Mouse (Mus musculus) testis, adult 2 months (tissue): ENCODE results near the gene Bicd2. TPM values are rescaled to one million over a fixed set of nuclear protein-coding genes. Genes with fewer than 3 reads are reported as not detected.
A peak's percentile ranks its signal among the peaks of the same experiment; 100 is the strongest.

ENCODE experiments used
- H3K27ac ChIP-seq: fragments of 200-500 bp; 2 replicates; pipeline ENCODE4 v1.5.1; 2012; ENCODE audit warnings: low read depth, low read length; ENCODE audit not compliant: control insufficient read depth, insufficient read depth
- H3K27me3 ChIP-seq: fragments of 200-500 bp; 2 replicates; pipeline ENCODE4 v1.6.1; 2012; ENCODE audit warnings: mild to moderate bottlenecking, low read length, moderate library complexity; ENCODE audit not compliant: control insufficient read depth, insufficient read depth
- H3K36me3 ChIP-seq: fragments of 200-500 bp; 2 replicates; pipeline ENCODE4 v1.6.1; 2012; ENCODE audit warnings: mild to moderate bottlenecking, low read length; ENCODE audit not compliant: control insufficient read depth, insufficient read depth
- H3K4me1 ChIP-seq: fragments of 200-500 bp; 2 replicates; pipeline ENCODE4 v1.6.1; 2012; ENCODE audit warnings: low read length; ENCODE audit not compliant: control insufficient read depth, insufficient read depth
- H3K4me3 ChIP-seq: fragments of 200-500 bp; 2 replicates; pipeline ENCODE4 v1.5.1; 2012; ENCODE audit warnings: low read depth, mild to moderate bottlenecking, low read length, moderate library complexity, mixed read lengths; ENCODE audit not compliant: control insufficient read depth
- CTCF ChIP-seq: fragments of 200-500 bp; IDR thresholded peaks from 2 replicates; pipeline ENCODE4 v1.5.1; 2012; ENCODE audit warnings: low read depth, mild to moderate bottlenecking, inconsistent platforms, low read length, moderate library complexity; ENCODE audit not compliant: control insufficient read depth, insufficient read depth, insufficient replicate concordance
- POLR2A ChIP-seq: fragments of 200-500 bp; IDR thresholded peaks from 2 replicates; pipeline ENCODE4 v1.6.1; 2012; ENCODE audit warnings: low read depth, mild to moderate bottlenecking, inconsistent platforms, low read length, moderate library complexity; ENCODE audit not compliant: control insufficient read depth
- polyA plus RNA-seq: library from polyadenylated mRNA; depleted of rRNA; stranded (reverse); fragments of >200 nt; gene quantifications from 2 replicates; pipeline ENCODE4 v1.2.3, GENCODE M21; 2012; rRNA removed

Gene Bicd2
- polyA plus RNA-seq: 42.8 and 44.7 TPM in 2 replicates

GRCm38 (mm10) chr13:49341012-49341830 lies at the start of gene Bicd2:
Gene Bicd2 (plus strand): TSS chr13:49341585.
- H3K36me3 ChIP-seq: no peaks in the 10 kb centered on the region
- peaks cover 14% of the 10 kb centered on the region for H3K4me1 ChIP-seq
- TF ChIP-seq CTCF (no peak), POLR2A (peak; percentile 75)
- H3K27ac ChIP-seq: peak within 1 kb of the TSS; percentile 92
- peak within 1 kb of the TSS; percentile 95 for H3K4me3 ChIP-seq
- no peaks in the 10 kb centered on the region for H3K27me3 ChIP-seq

GRCm38 (mm10) chr13:49291949-49292348 lies 49.4 kb upstream of the Bicd2 start:
- Histone ChIP-seq H3K4me1 (no peaks in the 10 kb centered on the region), H3K27me3 (no peaks in the 10 kb centered on the region), H3K36me3 (no peaks in the 10 kb centered on the region), H3K27ac (no peak overlapping the region), H3K4me3 (no peak overlapping the region)
- TF ChIP-seq POLR2A: no peak
- TF ChIP-seq CTCF: no peak

- Histone ChIP-seq H3K27me3 (no peaks in the 10 kb centered on the region), H3K36me3 (no peaks in the 10 kb centered on the region), H3K4me1 (no peaks in the 10 kb centered on the region; the same call in 1 of the 2 replicates), H3K27ac (no peak overlapping the region), H3K4me3 (no peak overlapping the region)
- no peak for TF ChIP-seq CTCF
- TF ChIP-seq POLR2A: no peak
Measured at GRCm38 (mm10) chr13:49294108-49294507, 47.3 kb upstream of the Bicd2 start.

- TF ChIP-seq POLR2A (no peak), CTCF (no peak)
- Histone ChIP-seq H3K36me3 (no peaks in the 10 kb centered on the region), H3K27ac (no peak overlapping the region), H3K4me1 (no peaks in the 10 kb centered on the region; the same call in 1 of the 2 replicates), H3K27me3 (no peaks in the 10 kb centered on the region), H3K4me3 (no peak overlapping the region)
Measured at GRCm38 (mm10) chr13:49296270-49296669, 45.1 kb upstream of the Bicd2 start.

GRCm38 (mm10) chr13:49298514-49299381 lies 42.6 kb upstream of the Bicd2 start:
- no peaks in the 10 kb centered on the region; the same call in 1 of the 2 replicates for H3K4me1 ChIP-seq
- no peaks in the 10 kb centered on the region for H3K27me3 ChIP-seq
- H3K36me3 ChIP-seq: no peaks in the 10 kb centered on the region
- no peak overlapping the region for H3K27ac ChIP-seq
- TF ChIP-seq CTCF (no peak), POLR2A (no peak)
- no peak overlapping the region for H3K4me3 ChIP-seq

- Histone ChIP-seq H3K4me1 (no peaks in the 10 kb centered on the region; the same call in 1 of the 2 replicates), H3K27ac (no peak overlapping the region), H3K4me3 (no peak overlapping the region), H3K36me3 (no peaks in the 10 kb centered on the region), H3K27me3 (no peaks in the 10 kb centered on the region)
- TF ChIP-seq CTCF: no peak
- no peak for TF ChIP-seq POLR2A
Measured at GRCm38 (mm10) chr13:49300771-49301170, 40.6 kb upstream of the Bicd2 start.

- H3K4me3 ChIP-seq: no peak overlapping the region
- H3K27me3 ChIP-seq: no peaks in the 10 kb centered on the region
- no peaks in the 10 kb centered on the region for H3K36me3 ChIP-seq
- no peaks in the 10 kb centered on the region for H3K4me1 ChIP-seq
- TF ChIP-seq CTCF (no peak), POLR2A (no peak)
- no peak overlapping the region for H3K27ac ChIP-seq
Measured at GRCm38 (mm10) chr13:49306771-49307310, 34.5 kb upstream of the Bicd2 start.
